Mouse (Mus musculus) limb, embryonic 14.5 days (tissue): ENCODE measurements around the gene Capn11. TPM values are rescaled to one million over a fixed set of nuclear protein-coding genes. Genes with fewer than 3 reads are reported as not detected.

Source experiments
- ATAC-seq: fragments of 200-750 bp; cut with Nextera tagmentation; 2 replicates; pipeline ENCODE4 v1.8.0; 2017; ENCODE audit warnings: low read depth, moderate number of reproducible peaks, moderate TSS enrichment; ENCODE audit not compliant: low FRiP score
- DNase-seq: peaks from one replicate; pipeline ENCODE4 v3.0.0-alpha.2; 2015; ENCODE audit warnings: low spot score
- H3K27ac ChIP-seq: fragments of 300-500 bp; sonication (generic); replicated peaks from 2 replicates; pipeline ENCODE4 v1.5.1; 2014; ENCODE audit warnings: low read depth, mild to moderate bottlenecking, low read length, moderate library complexity, mixed read lengths
- H3K27me3 ChIP-seq: fragments of 300-500 bp; sonication (generic); 2 replicates; pipeline ENCODE4 v1.6.1; 2014; ENCODE audit warnings: low read length, mixed read lengths; ENCODE audit not compliant: control insufficient read depth, insufficient read depth
- H3K36me3 ChIP-seq: fragments of 300-500 bp; sonication (generic); 2 replicates; pipeline ENCODE4 v1.6.1; 2014; ENCODE audit warnings: mild to moderate bottlenecking, low read length, moderate library complexity, mixed read lengths; ENCODE audit not compliant: control insufficient read depth, insufficient read depth
- H3K4me1 ChIP-seq: fragments of 300-500 bp; sonication (generic); 2 replicates; pipeline ENCODE4 v1.6.1; 2014; ENCODE audit warnings: antibody characterized with exemption, low read length, mixed read lengths; ENCODE audit not compliant: control insufficient read depth, insufficient read depth
- H3K4me2 ChIP-seq: fragments of 300-500 bp; sonication (generic); replicated peaks from 2 replicates; pipeline ENCODE4 v1.6.1; 2014; ENCODE audit warnings: low read depth, mild to moderate bottlenecking, low read length, moderate library complexity; ENCODE audit not compliant: severe bottlenecking
- H3K4me3 ChIP-seq: fragments of 300-500 bp; sonication (generic); replicated peaks from 2 replicates; pipeline ENCODE4 v1.5.1; 2014; ENCODE audit warnings: low read length
- H3K9ac ChIP-seq: fragments of 300-500 bp; sonication (generic); 2 replicates; pipeline ENCODE4 v1.6.1; 2014; ENCODE audit warnings: mild to moderate bottlenecking, low read depth, low read length, moderate library complexity; ENCODE audit not compliant: severe bottlenecking
- H3K9me3 ChIP-seq: fragments of 300-500 bp; sonication (generic); 2 replicates; pipeline ENCODE4 v1.6.1; 2016; ENCODE audit warnings: low read length; ENCODE audit not compliant: control insufficient read depth
- POLR2A ChIP-seq: fragments of 200-500 bp; IDR thresholded peaks from 2 replicates; pipeline ENCODE4 v1.8.0; 2012; ENCODE audit warnings: inconsistent platforms, mild to moderate bottlenecking, moderate library complexity, borderline replicate concordance; ENCODE audit not compliant: insufficient read depth, insufficient read length; ENCODE audit errors: extremely low read depth
- WGBS: fragments of 180-500 bp; shearing (Covaris S2); extraction: QIAGEN DNeasy Blood & Tissue Kit; methylation state at CpG from one replicate; pipeline ENCODE4 v1.1.7; 2014; 5-methylcytosine and 5-hydroxymethylcytosine counted together
- polyA plus RNA-seq, 2 experiments: library from polyadenylated mRNA; depleted of rRNA in 1 of 2; stranded (reverse) in 1 of 2; unstranded in 1 of 2; fragments of >200 nt; fragmentation: Nextera tagmentation in 1 of 2; extraction: Ambion mirVana in 1 of 2; gene quantifications; 2 replicates each; pipeline versions ENCODE4 v1.2.1 to v1.2.3; 2012 to 2014

Gene Capn11
- polyA plus RNA-seq, 2 experiments = 0.03 TPM; not detected in 1

DNA sequence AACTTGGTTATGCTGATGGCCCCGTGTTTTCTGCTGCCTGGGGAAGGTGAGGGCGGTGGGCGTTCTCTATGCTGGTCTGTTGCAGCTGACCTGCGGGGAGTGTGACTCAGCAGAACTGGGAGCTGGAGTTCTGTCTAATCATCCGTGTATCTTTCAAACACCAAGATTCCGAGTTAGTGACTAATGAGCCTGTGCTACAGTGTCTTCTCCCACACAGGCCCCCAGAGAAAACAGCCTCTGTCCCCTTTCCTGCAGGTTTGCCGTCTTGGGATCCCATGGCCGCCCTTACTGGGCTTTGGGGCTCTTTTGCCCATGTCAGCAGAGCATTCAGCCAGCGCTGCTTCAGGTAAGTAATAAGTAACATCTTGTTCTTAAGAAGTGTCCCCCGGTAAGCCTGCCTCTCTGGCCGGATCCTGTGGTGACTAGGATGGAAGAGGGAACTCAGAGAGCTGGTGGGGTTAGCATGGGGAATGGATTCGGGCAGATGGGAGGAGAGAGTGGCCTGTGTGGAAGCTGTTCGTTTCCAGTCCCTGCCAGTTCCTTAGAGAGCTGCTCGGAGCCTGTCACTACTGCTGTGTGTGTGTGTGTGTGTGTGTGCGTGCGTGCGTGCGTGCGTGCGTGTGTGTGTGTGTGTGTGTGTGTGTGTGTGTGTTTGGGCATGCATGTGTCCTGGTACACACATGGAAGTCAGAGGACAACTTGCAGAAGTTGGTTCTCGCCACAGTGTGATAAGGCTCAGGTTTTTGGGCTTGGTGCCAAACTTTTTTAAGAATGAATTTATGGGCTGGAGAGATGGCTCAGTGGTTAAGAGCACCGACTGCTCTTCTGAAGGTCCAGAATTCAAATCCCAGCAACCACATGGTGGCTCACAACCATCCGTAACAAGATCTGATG is 36.3 kb upstream of the Capn11 start:
- TF ChIP-seq POLR2A = no peak
- no peaks in the 10 kb centered on the region for H3K4me1 ChIP-seq
- ATAC-seq = no peak
- H3K27me3 ChIP-seq = no peaks in the 10 kb centered on the region
- no peaks in the 10 kb centered on the region for H3K9me3 ChIP-seq
- no peak for DNase-seq
- 79% methylated on average over 23 of the region's 23 CpGs for whole genome bisulfite sequencing
- H3K36me3 ChIP-seq = peaks cover 29% of the 10 kb centered on the region
- no peak overlapping the region for H3K27ac ChIP-seq
- no peak overlapping the region for H3K4me3 ChIP-seq
- H3K4me2 ChIP-seq = no peak overlapping the region
- H3K9ac ChIP-seq = no peak overlapping the region

DNA sequence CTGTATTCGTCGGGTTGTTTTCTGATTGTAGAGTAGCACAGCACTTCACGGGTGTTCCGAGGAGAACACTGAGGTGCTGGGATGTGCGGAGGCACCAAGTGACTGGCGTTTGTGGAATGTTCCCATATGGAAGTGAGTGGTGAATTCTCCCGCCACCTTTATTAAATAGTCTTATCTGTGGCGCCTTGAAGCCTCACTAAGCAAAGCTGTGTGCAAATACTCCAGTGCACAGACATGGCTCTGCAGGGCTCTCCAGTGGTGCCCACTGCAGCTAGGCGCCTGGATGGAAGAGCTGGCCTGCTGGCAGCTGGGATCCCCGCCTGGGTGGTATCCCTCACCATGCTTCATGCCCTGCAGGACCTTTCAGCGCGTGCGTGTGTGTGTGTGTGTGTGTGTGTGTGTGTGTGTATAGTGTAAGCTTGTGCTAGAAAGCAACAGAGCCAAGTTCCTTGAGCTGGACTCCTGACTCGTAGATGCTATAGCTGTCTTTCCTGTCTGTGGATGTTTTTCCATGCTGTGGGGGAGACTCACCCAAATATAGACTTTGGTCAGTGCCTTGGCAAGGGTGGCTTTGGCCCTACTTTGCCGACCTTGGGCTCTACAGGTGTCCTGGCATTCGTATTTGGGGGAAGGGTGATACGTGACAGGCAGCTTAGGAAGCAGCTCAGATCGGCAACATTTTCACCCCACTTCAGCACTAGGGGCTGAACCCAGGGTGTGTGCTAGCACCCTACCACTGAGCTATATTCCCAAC is 34.9 kb upstream of the Capn11 start:
- TF ChIP-seq POLR2A = no peak
- H3K27ac ChIP-seq = no peak overlapping the region
- no peak overlapping the region for H3K4me2 ChIP-seq
- no peak overlapping the region for H3K4me3 ChIP-seq
- no peak overlapping the region for H3K9ac ChIP-seq
- WGBS = 79% methylated on average over 18 of the region's 18 CpGs
- H3K36me3 ChIP-seq = peaks cover 29% of the 10 kb centered on the region
- H3K9me3 ChIP-seq = no peaks in the 10 kb centered on the region
- DNase-seq (no peak), ATAC-seq (no peak)
- H3K4me1 ChIP-seq = no peaks in the 10 kb centered on the region
- no peaks in the 10 kb centered on the region for H3K27me3 ChIP-seq

DNA sequence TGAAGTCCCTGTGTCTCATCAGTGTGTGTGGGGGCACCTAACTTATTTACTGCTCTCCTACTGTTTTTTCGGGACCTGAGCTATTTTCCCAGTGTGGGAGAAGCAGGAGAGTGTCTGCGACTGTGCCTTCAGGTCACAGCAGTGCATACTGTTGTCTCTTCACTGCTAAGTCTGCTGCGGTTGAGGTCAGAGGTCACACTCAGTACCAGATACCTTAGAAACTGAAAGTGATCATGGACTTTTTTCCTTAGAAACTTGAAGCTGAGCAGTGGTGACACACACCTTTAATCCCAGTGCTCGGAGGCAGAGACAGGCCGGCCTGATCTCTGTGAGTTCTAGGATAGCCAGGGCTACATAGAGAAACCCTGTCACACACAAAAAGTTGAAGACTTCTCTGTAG is 33.0 kb upstream of the Capn11 start:
- H3K9ac ChIP-seq = no peak overlapping the region
- H3K4me3 ChIP-seq = no peak overlapping the region
- H3K4me2 ChIP-seq = no peak overlapping the region
- ATAC-seq (no peak), DNase-seq (no peak)
- H3K27ac ChIP-seq = no peak overlapping the region
- peaks cover 6% of the 10 kb centered on the region for H3K4me1 ChIP-seq
- H3K36me3 ChIP-seq = peaks cover 13% of the 10 kb centered on the region
- 72% methylated on average over 5 of the region's 5 CpGs for WGBS
- TF ChIP-seq POLR2A = no peak
- H3K9me3 ChIP-seq = no peaks in the 10 kb centered on the region
- no peaks in the 10 kb centered on the region for H3K27me3 ChIP-seq

DNA sequence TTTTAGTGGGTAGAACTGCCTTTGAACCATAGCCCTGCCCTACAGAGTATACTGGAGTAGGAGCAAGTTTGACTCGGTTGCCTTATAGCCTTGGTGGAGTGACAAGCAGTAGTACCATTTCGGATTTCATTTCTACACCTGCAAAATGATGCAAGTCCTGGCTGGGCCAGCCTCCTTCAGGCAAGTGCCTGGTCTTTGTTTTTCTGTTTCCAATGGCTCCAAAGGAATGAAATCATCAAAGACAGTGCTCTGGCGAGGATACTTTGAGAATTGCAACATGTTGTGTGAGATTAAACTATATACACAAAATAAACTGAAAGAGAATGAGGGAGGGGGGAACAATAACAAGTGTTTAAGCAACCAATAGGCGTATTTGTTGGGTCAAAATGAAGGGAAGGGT is 30.9 kb upstream of the Capn11 start:
- Histone ChIP-seq H3K4me2 (no peak overlapping the region), H3K9ac (no peak overlapping the region), H3K4me1 (peaks cover 10% of the 10 kb centered on the region), H3K27ac (no peak overlapping the region), H3K4me3 (no peak overlapping the region), H3K36me3 (no peaks in the 10 kb centered on the region), H3K27me3 (no peaks in the 10 kb centered on the region), H3K9me3 (no peaks in the 10 kb centered on the region)
- no peak for TF ChIP-seq POLR2A
- no peak for DNase-seq
- 91% methylated on average over 4 of the region's 4 CpGs for WGBS
- no peak for ATAC-seq

DNA sequence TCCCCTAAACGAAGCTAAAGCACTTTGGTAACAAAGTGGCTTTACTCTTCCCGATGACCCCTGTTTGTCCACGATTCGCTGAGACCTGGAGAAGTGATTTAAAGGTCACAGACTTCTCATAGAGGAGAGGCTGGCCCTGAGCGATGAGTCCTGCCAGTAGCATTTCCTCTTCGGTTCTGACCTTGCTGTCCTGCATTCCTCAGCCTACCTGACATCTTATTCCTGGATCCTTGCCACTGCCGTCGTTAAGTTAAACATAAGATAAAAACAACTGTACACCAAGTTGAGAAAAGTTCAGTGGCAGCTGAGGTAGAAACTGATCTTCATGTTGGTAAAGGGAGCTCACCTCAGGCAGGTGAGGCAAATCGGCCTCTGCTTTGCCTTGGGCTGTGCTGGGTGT is 30.0 kb upstream of the Capn11 start:
- Histone ChIP-seq H3K9ac (no peak overlapping the region), H3K4me3 (no peak overlapping the region), H3K27ac (no peak overlapping the region), H3K4me1 (peaks cover 17% of the 10 kb centered on the region), H3K4me2 (no peak overlapping the region), H3K36me3 (no peaks in the 10 kb centered on the region), H3K27me3 (no peaks in the 10 kb centered on the region), H3K9me3 (no peaks in the 10 kb centered on the region)
- WGBS = 86% methylated on average over 9 of the region's 9 CpGs
- ATAC-seq (no peak), DNase-seq (no peak)
- TF ChIP-seq POLR2A = no peak
